In genomic region chr4:31468306-31468705, GRCm38 (mm10) we compare ENCODE assay signal across 11 mouse cellular contexts.
DNase-seq lines count a peak whose midpoint lies in the region; ATAC-seq lines count a peak whose summit lies in the region.
"Had no signal": no experiment of that assay in that cellular context is flagged by ENCODE, and none has a peak within 500 bp of the region (broad histone marks: within the 10 kb centered on the region; RNA-seq: fewer than 3 reads in every experiment).

No protein-coding gene starts in this region.

- H3K4me2 ChIP-seq in heart, embryonic 15.5 days: no peak overlapping the region
- H3K4me2 ChIP-seq in forebrain, embryonic 15.5 days (replicated peaks): 0 out of 2 replicates have a peak overlapping the region, but pooled peaks have one; percentile 3

- H3K36me3 ChIP-seq in heart, embryonic 15.5 days: no peaks in the 10 kb centered on the region
- H3K36me3 ChIP-seq in forebrain, embryonic 15.5 days: no peaks in the 10 kb centered on the region
- H3K36me3 ChIP-seq: midbrain, embryonic 10.5 days had no signal

- no peak for ATAC-seq in heart, embryonic 15.5 days (replicated peaks; ENCODE audit: insufficient number of reproducible peaks, insufficient read depth, low FRiP score, low read depth)
- peak; percentile 43; the same call in 1 of the 2 replicates for ATAC-seq in forebrain, embryonic 15.5 days (replicated peaks)

- DNase-seq in cerebellum, postnatal 10 days: peak; percentile 38 to 52
- DNase-seq in cerebellum, adult 9-10 months: no peak
- no peak for DNase-seq in heart, adult 8-10 months (ENCODE audit: low spot score)
- peak; percentile 28 for DNase-seq in kidney, postnatal 14 days
- DNase-seq in kidney, adult 11 months: no peak
- no peak for DNase-seq in gastrocnemius, postnatal 10 days
- DNase-seq: adrenal gland, postnatal 10 days; lung, adult 2 months had no signal

- H3K4me3 ChIP-seq in heart, embryonic 15.5 days: no peak overlapping the region
- H3K4me3 ChIP-seq in forebrain, embryonic 15.5 days: no peak overlapping the region
- H3K4me3 ChIP-seq: midbrain, embryonic 10.5 days had no signal

- no peaks in the 10 kb centered on the region for H3K4me1 ChIP-seq in heart, embryonic 15.5 days (replicated peaks)
- peaks cover 5% of the 10 kb centered on the region; the same call in 1 of the 2 replicates for H3K4me1 ChIP-seq in forebrain, embryonic 15.5 days
- H3K4me1 ChIP-seq: midbrain, embryonic 10.5 days had no signal

- H3K9me3 ChIP-seq in heart, embryonic 15.5 days (replicated peaks): no peaks in the 10 kb centered on the region
- no peaks in the 10 kb centered on the region for H3K9me3 ChIP-seq in forebrain, embryonic 15.5 days
- H3K9me3 ChIP-seq: midbrain, embryonic 10.5 days had no signal

- 77% methylated on average over 9 of the region's 9 CpGs for WGBS in heart, embryonic 15.5 days
- WGBS in forebrain, embryonic 15.5 days: 56% methylated on average over 9 of the region's 9 CpGs

- peak overlapping the region; percentile 56 for H3K27ac ChIP-seq in heart, embryonic 15.5 days
- no peak overlapping the region; the same call in 1 of the 2 replicates for H3K27ac ChIP-seq in forebrain, embryonic 15.5 days (replicated peaks)
- H3K27ac ChIP-seq: midbrain, embryonic 10.5 days had no signal

- H3K9ac ChIP-seq in heart, embryonic 15.5 days: no peak overlapping the region
- no peak overlapping the region for H3K9ac ChIP-seq in forebrain, embryonic 15.5 days (replicated peaks)

- no peaks in the 10 kb centered on the region for H3K27me3 ChIP-seq in heart, embryonic 15.5 days
- H3K27me3 ChIP-seq in forebrain, embryonic 15.5 days: no peaks in the 10 kb centered on the region

Comparison
In these comparisons a context has a peak if more than half of its experiments do, and no peak if none do; other contexts are left out.
1. DNase-seq: peak in cerebellum, postnatal 10 days (2 of 2) and kidney, postnatal 14 days (single experiment); none in cerebellum, adult 9-10 months (single experiment), heart, adult 8-10 months (single experiment), kidney, adult 11 months (single experiment) and gastrocnemius, postnatal 10 days (single experiment).